Comparison of ENCODE assay signal across 18 mouse cellular contexts in genomic region chr13:42920062-42920461, GRCm38 (mm10).
"Had no signal": no experiment of that assay in that cellular context is flagged by ENCODE, and none has a peak within 500 bp of the region (broad histone marks: within the 10 kb centered on the region; RNA-seq: fewer than 3 reads in every experiment).

No protein-coding gene starts in this region.

- H3K9me3 ChIP-seq: midbrain, embryonic 10.5 days; neural tube, embryonic 13.5 days; neural tube, embryonic 15.5 days had no signal

- H3K9ac ChIP-seq: lung, embryonic 14.5 days; neural tube, embryonic 13.5 days; neural tube, embryonic 15.5 days had no signal

- H3K27ac ChIP-seq: midbrain, embryonic 10.5 days; neural tube, embryonic 13.5 days; neural tube, embryonic 15.5 days had no signal

- H3K36me3 ChIP-seq: midbrain, embryonic 10.5 days; neural tube, embryonic 13.5 days; neural tube, embryonic 15.5 days had no signal

- H3K4me3 ChIP-seq: midbrain, embryonic 10.5 days; myocyte; neural tube, embryonic 13.5 days; neural tube, embryonic 15.5 days had no signal

- DNase-seq: lung, adult 18-20 months; lung, embryonic 14.5 days; lung, postnatal 10 days; lung, postnatal 4 days; midbrain, embryonic 14.5 days; retina, postnatal 1 day; right cerebral cortex, adult 18-20 months; right cerebral cortex, postnatal 25 days; right cerebral cortex, postnatal 4 days; spleen, adult 18-20 months; thymus, adult 18-20 months; thymus, postnatal 14 days; thymus, postnatal 36 days had no signal

- ATAC-seq: midbrain, embryonic 16.5 days had no signal

- H3K4me2 ChIP-seq: lung, embryonic 14.5 days; neural tube, embryonic 13.5 days; neural tube, embryonic 15.5 days had no signal
